Mouse (Mus musculus) ES-E14 (cell line): ENCODE measurements around the gene Tet1.

Experiments
- CHD2 ChIP-seq: IDR thresholded peaks from 2 replicates; pipeline ENCODE4 v1.6.1; 2014; ENCODE audit warnings: mild to moderate bottlenecking, low read depth, low read length, inconsistent platforms
- HCFC1 ChIP-seq: IDR thresholded peaks from 2 replicates; pipeline ENCODE4 v1.6.1; 2012; ENCODE audit warnings: low read length, inconsistent platforms, borderline replicate concordance; ENCODE audit not compliant: insufficient read depth
- MAFK ChIP-seq: IDR thresholded peaks from 2 replicates; pipeline ENCODE4 v1.6.1; 2014; ENCODE audit warnings: mild to moderate bottlenecking, low read depth, low read length, inconsistent platforms; ENCODE audit not compliant: insufficient read depth
- ZC3H11A ChIP-seq: IDR thresholded peaks from 2 replicates; pipeline ENCODE4 v1.6.1; 2012; ENCODE audit warnings: low read depth, mild to moderate bottlenecking, inconsistent platforms, low read length, borderline replicate concordance
- ZNF384 ChIP-seq: IDR thresholded peaks from 2 replicates; pipeline ENCODE4 v1.6.1; 2012; ENCODE audit warnings: low read depth, low read length, inconsistent platforms

DNA sequence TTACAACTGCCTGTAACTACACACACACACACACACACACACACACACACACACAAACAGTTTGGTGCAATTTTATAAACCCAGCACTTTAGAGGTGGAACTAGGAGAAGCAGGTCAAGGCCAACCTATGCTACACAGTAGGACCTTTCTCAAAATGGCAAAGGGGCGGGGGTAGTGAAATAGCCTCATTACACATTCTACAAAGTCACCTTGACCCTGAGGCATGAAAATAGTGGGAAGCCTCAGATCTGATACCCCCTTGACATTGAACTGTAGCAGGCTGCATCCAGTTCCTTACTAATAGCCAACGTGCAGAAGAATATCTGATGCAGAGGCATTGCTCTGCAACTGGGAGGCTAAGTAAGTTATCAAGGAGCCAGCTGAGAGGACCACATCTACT is 60.0 kb downstream of the Tet1 start:
- TF ChIP-seq ZNF384: no peak
- no peak for TF ChIP-seq HCFC1
- TF ChIP-seq MAFK: no peak
- no peak for TF ChIP-seq ZC3H11A
- TF ChIP-seq CHD2: no peak
